Mouse (Mus musculus) lung, adult 2 months (tissue): ENCODE results near the gene Gpam.

Experiments
- CTCF ChIP-seq: fragments of 200-500 bp; IDR thresholded peaks from 2 replicates; pipeline ENCODE4 v1.5.1; 2011; ENCODE audit warnings: mild to moderate bottlenecking, low read length, control low read depth; ENCODE audit not compliant: insufficient read depth
- POLR2A ChIP-seq: fragments of 200-500 bp; IDR thresholded peaks from 2 replicates; pipeline ENCODE4 v1.6.1; 2011; ENCODE audit warnings: low read depth, mild to moderate bottlenecking, control low read depth, low read length, borderline replicate concordance; ENCODE audit errors: extremely low read depth

- TF ChIP-seq CTCF, result no peak
- no peak for TF ChIP-seq POLR2A
Measured at GRCm38 (mm10) chr19:55167741-55168140, 40.7 kb upstream of the Gpam start.
